Mouse (Mus musculus): ENCODE measurements at regions not wholly inside any gene's neighbourhood (a gene's known extent, or its start where the extent isn't known, plus 50 kb on each side); places are given as distances from the start of the nearest gene placed in this dataset.

DNA sequence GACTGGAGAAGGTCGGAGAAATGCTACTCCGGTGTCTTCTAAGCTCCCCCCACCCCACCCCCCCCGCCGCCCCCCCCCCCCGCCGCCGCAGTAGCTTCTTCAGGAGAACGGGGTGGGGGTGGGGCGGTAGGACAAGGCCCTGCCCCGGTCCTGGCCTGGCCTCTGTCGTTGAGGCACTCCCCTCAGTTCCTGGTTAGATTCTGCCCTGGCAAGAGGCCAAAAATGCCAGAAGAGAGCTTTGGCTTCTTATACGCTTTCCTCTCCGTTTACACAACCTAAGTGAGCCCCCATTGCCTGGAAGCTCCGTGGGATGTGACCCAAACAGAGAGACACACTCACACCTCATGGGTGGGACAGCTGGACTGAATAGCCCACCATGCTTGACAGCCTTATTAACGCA, 338.9 kb downstream of the H2al1j start:
- no peak for ATAC-seq (ENCODE audit: low FRiP score)
- WGBS = 25% methylated on average over 7 of the region's 15 CpGs

DNA sequence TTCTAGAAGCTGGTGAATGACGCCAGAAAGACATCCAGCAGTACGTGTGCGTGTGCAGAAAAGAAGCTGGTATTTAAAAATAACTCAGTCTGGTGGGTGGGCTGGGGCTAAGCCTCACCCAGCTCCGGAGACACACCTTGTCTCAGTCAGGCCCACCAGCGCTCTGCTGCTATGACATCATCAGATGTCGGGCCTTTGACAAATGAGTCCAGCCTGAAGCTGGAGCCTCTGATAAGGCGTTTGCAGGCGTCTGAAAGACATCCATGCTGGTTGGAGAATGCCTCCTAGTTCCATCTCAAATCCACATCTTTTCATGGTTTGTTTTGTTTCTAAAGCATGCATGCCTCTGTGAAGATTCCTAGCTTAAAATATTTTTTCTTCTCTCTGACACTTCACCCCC, 344.2 kb downstream of the H2al1j start:
- H3K27me3 ChIP-seq = 0 out of 2 replicates have a peak, but pooled peaks cover 9% of the 10 kb centered on the region
- H3K4me3 ChIP-seq = no peak overlapping the region
- H3K9ac ChIP-seq = no peak overlapping the region
- H3K4me1 ChIP-seq (replicated peaks) = no peaks in the 10 kb centered on the region
- H3K9me3 ChIP-seq = no peaks in the 10 kb centered on the region
- no peak for ATAC-seq (ENCODE audit: low FRiP score)
- 61% methylated on average over 8 of the region's 8 CpGs for WGBS
- no peaks in the 10 kb centered on the region for H3K36me3 ChIP-seq
- H3K4me2 ChIP-seq = no peak overlapping the region
- H3K27ac ChIP-seq = no peak overlapping the region

More for the DNA sequence above, 338.9 kb downstream of the H2al1j start:
- Histone ChIP-seq H3K27ac (no peak overlapping the region), H3K4me1 (replicated peaks) (peaks cover 19% of the 10 kb centered on the region), H3K9ac (no peak overlapping the region), H3K4me2 (no peak overlapping the region), H3K4me3 (no peak overlapping the region), H3K27me3 (peaks cover 34% of the 10 kb centered on the region), H3K36me3 (no peaks in the 10 kb centered on the region), H3K9me3 (no peaks in the 10 kb centered on the region)

DNA sequence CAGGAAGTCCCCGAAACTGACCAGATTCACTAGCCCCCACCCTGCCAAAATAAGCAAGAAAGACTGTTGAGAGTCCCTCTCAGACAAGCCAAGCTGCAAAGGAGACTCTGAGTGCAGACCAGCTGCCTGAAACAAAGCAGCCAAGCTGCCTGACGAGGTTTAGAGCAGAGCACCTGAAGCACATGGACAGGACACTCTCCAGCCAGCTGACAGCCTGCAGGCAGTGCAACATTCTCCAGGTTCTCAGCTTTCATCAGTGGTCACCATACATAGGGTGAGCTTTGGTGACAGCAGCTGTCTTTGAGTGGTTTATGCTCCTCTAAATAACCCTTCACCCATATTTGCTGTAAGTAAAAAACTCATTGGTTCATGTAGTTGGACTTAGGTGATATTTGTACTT, 350.5 kb downstream of the H2al1j start:
- Histone ChIP-seq H3K4me3 (no peak overlapping the region), H3K4me1 (replicated peaks) (no peaks in the 10 kb centered on the region), H3K36me3 (no peaks in the 10 kb centered on the region), H3K9ac (no peak overlapping the region), H3K9me3 (no peaks in the 10 kb centered on the region), H3K4me2 (no peak overlapping the region), H3K27me3 (peaks cover 14% of the 10 kb centered on the region; the same call in 1 of the 2 replicates), H3K27ac (no peak overlapping the region)
- WGBS = 84% methylated on average over 2 of the region's 2 CpGs
- ATAC-seq (ENCODE audit: low FRiP score) = no peak

DNA sequence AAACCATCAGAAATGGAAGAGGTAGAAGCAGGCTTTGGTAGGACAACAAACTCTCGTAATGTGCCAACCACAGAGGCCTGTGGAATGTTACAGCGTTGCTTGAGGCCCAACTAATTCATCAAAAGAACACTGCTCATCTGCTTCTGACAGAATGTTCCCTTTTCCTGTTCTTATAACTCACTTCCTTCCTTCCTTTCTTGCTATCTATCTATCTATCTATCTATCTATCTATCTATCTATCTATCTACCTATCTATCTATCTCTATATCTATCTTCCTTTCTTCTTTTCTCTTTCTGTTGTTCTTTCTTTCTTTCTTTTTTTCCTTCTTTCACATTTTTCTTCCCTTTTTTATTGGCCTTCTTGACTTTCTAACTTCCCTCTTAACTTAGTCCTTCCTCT, 353.7 kb downstream of the H2al1j start:
- no peak for ATAC-seq (ENCODE audit: low FRiP score)
- 75% methylated on average over 2 of the region's 2 CpGs for WGBS
- no peak overlapping the region for H3K4me3 ChIP-seq
- H3K9ac ChIP-seq = no peak overlapping the region
- H3K4me2 ChIP-seq = no peak overlapping the region
- H3K27ac ChIP-seq = no peak overlapping the region
- 0 out of 2 replicates have a peak, but pooled peaks cover under 1% of the 10 kb centered on the region for H3K4me1 ChIP-seq (replicated peaks)
- H3K36me3 ChIP-seq = no peaks in the 10 kb centered on the region
- peaks cover 14% of the 10 kb centered on the region; the same call in 1 of the 2 replicates for H3K27me3 ChIP-seq
- H3K9me3 ChIP-seq = no peaks in the 10 kb centered on the region

DNA sequence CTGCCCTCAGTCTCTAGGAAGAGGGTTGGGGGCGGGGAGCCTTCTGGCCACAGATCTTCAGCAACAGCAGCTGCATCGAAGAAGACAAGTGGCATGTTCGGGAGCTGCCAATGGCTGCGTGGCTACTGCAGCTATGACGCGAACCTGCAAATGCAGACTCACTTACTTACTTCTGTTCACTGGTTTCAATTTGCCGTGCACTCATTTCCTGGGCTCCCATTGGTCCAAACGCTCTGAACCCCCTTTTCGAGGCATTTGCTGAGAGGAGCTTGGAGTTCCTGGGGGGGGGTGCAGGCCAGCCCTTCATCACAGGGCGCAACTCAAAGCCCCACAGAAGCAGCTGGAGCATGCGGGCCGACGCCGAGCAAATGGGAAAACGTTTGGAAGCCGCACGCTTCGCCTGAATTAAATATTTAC, 362.4 kb downstream of the H2al1j start:
- Histone ChIP-seq H3K9me3 (no peaks in the 10 kb centered on the region), H3K4me1 (replicated peaks) (peaks cover 15% of the 10 kb centered on the region), H3K36me3 (no peaks in the 10 kb centered on the region), H3K4me3 (no peak overlapping the region), H3K9ac (no peak overlapping the region), H3K27me3 (0 out of 2 replicates have a peak, but pooled peaks cover 6% of the 10 kb centered on the region), H3K4me2 (no peak overlapping the region), H3K27ac (no peak overlapping the region)
- WGBS = 53% methylated on average over 18 of the region's 18 CpGs
- ATAC-seq (ENCODE audit: low FRiP score) = no peak

DNA sequence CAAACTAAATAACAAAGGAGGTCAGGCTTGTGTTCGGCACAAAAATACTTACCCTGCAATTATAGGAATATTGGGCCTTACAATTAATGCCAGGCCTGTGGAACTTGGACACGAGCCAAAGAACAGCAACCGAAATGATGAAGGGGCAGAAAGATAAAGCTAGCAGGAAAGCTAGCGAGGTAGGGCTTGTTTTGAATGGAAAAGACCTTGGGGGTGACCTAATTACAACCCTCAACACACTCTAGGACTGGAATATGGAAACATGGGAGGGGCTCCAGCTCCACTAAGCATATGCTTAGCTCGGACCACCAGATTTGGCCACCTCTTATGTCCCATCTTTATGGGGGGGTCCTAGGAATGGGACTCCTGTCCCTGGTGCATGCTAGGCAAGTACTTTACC, 362.8 kb downstream of the H2al1j start:
- Histone ChIP-seq H3K27me3 (0 out of 2 replicates have a peak, but pooled peaks cover 6% of the 10 kb centered on the region), H3K4me2 (no peak overlapping the region), H3K9me3 (no peaks in the 10 kb centered on the region), H3K4me1 (replicated peaks) (peaks cover 15% of the 10 kb centered on the region), H3K36me3 (no peaks in the 10 kb centered on the region), H3K27ac (0 out of 2 replicates have a peak overlapping the region, but pooled peaks have one; percentile 35), H3K4me3 (no peak overlapping the region), H3K9ac (no peak overlapping the region)
- ATAC-seq (ENCODE audit: low FRiP score) = no peak
- WGBS = 56% methylated on average over 5 of the region's 5 CpGs

DNA sequence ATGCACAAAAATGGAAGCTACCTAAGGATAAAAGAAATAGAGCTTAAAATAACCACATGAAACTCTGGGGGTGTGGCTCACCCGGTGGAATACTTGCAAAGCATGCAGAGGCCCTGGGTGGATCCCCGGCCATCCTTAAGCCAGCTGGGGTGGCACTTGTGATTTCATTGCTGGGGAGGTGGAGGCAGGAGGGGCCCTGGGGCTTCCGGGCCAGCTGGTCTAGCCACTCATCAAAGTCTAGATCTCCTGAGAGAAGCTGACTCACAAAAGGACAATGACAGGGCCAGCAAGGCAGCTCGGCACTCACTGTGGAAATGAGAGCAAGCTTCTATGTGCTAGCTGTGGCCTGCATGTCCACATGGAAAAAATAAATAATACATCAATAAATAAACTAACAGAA, 363.4 kb downstream of the H2al1j start:
- no peak for ATAC-seq (ENCODE audit: low FRiP score)
- 65% methylated on average over 4 of the region's 4 CpGs for WGBS
- H3K36me3 ChIP-seq = no peaks in the 10 kb centered on the region

DNA sequence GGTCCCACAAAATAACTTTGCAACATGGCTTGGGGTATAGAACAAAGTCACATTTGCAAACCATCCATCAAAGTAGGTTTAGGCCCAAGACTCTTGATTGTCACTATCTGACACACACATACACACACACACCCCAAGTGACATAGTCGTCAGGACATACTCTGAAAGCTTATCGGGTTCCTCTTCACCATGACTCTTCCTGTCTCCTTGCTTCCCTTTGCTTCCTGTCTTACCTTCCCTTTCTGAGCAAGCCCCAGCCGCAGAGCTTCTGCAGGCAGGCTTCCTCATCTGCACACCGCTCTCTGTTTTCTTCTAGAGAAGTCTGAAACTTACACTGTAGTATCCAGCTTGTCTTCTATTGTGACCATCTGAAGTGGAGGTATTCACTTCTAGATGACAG, 368.9 kb downstream of the H2al1j start:
- H3K27me3 ChIP-seq = 0 out of 2 replicates have a peak, but pooled peaks cover 9% of the 10 kb centered on the region
- H3K27ac ChIP-seq = no peak overlapping the region
- H3K9me3 ChIP-seq = no peaks in the 10 kb centered on the region
- no peak overlapping the region for H3K9ac ChIP-seq
- no peaks in the 10 kb centered on the region for H3K36me3 ChIP-seq
- no peak overlapping the region for H3K4me2 ChIP-seq
- no peak overlapping the region for H3K4me3 ChIP-seq
- ATAC-seq (ENCODE audit: low FRiP score) = no peak
- WGBS = 94% methylated on average over 4 of the region's 4 CpGs
- peaks cover 7% of the 10 kb centered on the region; the same call in 1 of the 2 replicates for H3K4me1 ChIP-seq (replicated peaks)

More for the DNA sequence above, 363.4 kb downstream of the H2al1j start:
- H3K9me3 ChIP-seq = no peaks in the 10 kb centered on the region
- no peak overlapping the region for H3K4me3 ChIP-seq
- no peak overlapping the region for H3K9ac ChIP-seq
- 0 out of 2 replicates have a peak, but pooled peaks cover 6% of the 10 kb centered on the region for H3K27me3 ChIP-seq
- peaks cover 15% of the 10 kb centered on the region for H3K4me1 ChIP-seq (replicated peaks)
- no peak overlapping the region for H3K27ac ChIP-seq
- no peak overlapping the region for H3K4me2 ChIP-seq

DNA sequence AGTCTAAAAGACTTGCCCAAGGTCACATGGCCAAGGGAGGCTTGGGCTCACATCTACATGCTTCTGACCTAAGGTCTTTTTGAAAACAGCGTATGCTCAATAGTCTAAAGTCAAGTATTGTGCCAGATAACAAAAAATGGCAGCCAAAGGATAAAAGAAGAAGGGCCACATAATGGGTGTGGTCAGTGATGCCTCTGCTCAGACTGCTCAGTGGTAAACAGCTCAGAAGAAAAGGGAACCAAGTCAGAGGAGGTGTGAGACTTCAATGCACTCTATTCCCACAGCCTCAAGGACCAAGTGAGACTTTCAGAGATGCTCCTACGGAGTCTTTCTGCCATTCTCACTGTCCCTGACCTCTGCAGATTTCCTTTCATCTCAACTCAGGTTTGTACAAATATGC, 373.5 kb downstream of the H2al1j start:
- no peak overlapping the region for H3K4me2 ChIP-seq
- WGBS = 84% methylated on average over 2 of the region's 2 CpGs
- no peaks in the 10 kb centered on the region for H3K36me3 ChIP-seq
- H3K4me1 ChIP-seq (replicated peaks) = no peaks in the 10 kb centered on the region
- no peak overlapping the region for H3K9ac ChIP-seq
- no peak overlapping the region for H3K27ac ChIP-seq
- ATAC-seq (ENCODE audit: low FRiP score) = no peak
- 0 out of 2 replicates have a peak, but pooled peaks cover 15% of the 10 kb centered on the region for H3K27me3 ChIP-seq
- H3K4me3 ChIP-seq = no peak overlapping the region
- no peaks in the 10 kb centered on the region for H3K9me3 ChIP-seq

DNA sequence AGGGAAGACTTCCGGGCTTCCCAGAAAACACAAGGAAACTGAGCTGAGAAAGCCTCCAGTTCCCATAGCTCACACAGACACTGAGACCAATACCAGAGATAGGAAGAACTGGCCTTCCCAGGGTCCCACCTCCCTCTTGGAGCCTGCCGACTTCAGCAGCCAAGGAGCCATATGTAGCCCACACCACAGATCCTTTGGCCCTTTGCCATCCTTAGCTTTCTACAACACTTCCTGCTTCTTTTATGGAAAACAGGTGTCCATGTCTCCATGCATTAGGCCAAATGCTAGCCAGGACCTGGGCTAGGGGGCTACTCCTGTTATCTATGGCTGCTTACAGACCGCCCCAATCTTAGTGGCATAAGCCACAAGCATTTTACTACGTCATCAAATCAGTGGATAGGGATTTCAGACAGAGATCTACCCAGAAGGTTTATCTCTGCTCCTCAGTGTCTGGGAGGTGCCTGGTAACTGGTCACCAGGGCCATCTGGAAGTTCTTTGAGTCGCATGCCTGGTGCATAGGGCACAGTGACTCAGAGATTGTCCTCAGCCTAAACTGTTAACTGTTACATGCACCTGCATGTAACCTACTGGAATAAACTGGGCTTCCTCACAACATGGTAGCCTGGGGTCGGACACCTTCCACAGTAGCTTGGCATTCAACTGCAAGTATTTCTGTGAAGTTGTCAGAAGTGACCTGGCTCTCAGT, 378.4 kb downstream of the H2al1j start:
- ATAC-seq (ENCODE audit: low FRiP score) = no peak
- 92% methylated on average over 6 of the region's 6 CpGs for WGBS
- Histone ChIP-seq H3K9ac (no peak overlapping the region), H3K4me1 (replicated peaks) (peaks cover 16% of the 10 kb centered on the region), H3K4me3 (no peak overlapping the region), H3K9me3 (no peaks in the 10 kb centered on the region), H3K36me3 (no peaks in the 10 kb centered on the region), H3K27me3 (peaks cover 31% of the 10 kb centered on the region; the same call in 1 of the 2 replicates), H3K4me2 (no peak overlapping the region), H3K27ac (no peak overlapping the region)

DNA sequence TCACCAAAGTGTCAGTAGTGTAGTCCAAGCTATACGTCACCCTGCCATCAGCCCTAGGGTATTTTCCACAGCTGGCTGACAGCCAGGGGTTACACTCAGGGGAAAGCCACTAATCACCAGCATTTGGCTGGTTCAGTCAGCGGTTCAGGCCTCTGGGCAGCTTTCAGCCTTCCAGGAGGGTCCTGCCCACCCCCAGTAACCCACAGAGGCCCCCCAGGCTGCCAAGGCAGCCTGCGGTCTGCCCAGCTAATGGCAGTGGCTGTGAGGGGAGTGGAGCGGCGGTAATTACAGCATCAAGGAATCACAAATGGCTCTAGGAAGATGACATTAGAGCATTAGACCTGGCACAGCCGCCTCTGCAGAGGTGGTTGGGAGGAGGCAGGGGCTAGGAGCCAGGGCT, 379.7 kb downstream of the H2al1j start:
- WGBS = 46% methylated on average over 6 of the region's 6 CpGs
- Histone ChIP-seq H3K9ac (no peak overlapping the region), H3K4me1 (replicated peaks) (peaks cover 16% of the 10 kb centered on the region), H3K36me3 (no peaks in the 10 kb centered on the region), H3K9me3 (no peaks in the 10 kb centered on the region), H3K4me3 (no peak overlapping the region), H3K27ac (0 out of 2 replicates have a peak overlapping the region, but pooled peaks have one; percentile 30), H3K27me3 (peaks cover 31% of the 10 kb centered on the region; the same call in 1 of the 2 replicates), H3K4me2 (no peak overlapping the region)
- no peak for ATAC-seq (ENCODE audit: low FRiP score)

DNA sequence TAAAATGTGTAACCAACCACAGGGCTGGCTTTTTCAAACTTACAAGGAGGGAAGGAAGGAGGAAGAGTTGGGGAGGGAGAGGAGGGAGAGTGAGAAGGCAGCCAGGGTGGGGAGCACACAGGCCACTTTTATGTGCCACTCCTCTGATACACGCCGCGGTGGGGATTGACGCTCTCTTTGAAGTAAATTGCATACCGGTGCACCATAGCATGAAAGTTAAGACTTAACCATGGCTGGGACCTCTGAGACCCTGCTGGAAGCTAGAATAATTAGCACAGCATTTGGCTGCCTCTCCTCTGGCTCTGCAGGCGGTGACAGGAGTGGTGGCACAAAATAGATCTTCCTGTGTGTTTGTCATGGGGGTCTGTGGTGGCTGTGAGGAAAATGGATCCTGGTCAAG, 380.7 kb downstream of the H2al1j start:
- Histone ChIP-seq H3K4me1 (replicated peaks) (peaks cover 16% of the 10 kb centered on the region), H3K4me2 (no peak overlapping the region), H3K4me3 (no peak overlapping the region), H3K9me3 (no peaks in the 10 kb centered on the region), H3K9ac (no peak overlapping the region), H3K27me3 (peaks cover 36% of the 10 kb centered on the region; the same call in 1 of the 2 replicates), H3K36me3 (no peaks in the 10 kb centered on the region), H3K27ac (no peak overlapping the region)
- ATAC-seq (ENCODE audit: low FRiP score) = no peak
- 33% methylated on average over 6 of the region's 6 CpGs for WGBS

DNA sequence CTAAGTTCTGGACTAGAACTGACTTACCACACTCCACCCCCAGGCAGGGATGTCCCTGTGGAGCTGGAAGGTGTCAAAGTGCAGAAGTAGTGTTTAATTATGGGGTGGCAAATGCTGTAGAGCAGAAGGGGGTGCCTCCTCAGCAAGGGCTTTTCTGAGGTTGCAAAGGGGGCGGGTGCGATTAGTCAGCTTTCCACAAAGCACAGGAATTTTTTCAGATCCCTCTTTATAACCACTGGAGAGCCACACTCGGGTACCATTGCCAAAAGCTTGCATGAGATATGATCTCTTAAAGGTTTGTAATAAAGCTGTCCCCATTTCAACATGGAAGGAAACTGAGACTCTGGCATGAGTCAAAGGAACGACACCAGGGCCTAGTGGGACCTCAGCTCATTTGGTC, 381.7 kb downstream of the H2al1j start:
- ATAC-seq (ENCODE audit: low FRiP score) = no peak
- Histone ChIP-seq H3K27me3 (peaks cover 36% of the 10 kb centered on the region; the same call in 1 of the 2 replicates), H3K9ac (no peak overlapping the region), H3K9me3 (no peaks in the 10 kb centered on the region), H3K4me2 (no peak overlapping the region), H3K4me3 (no peak overlapping the region), H3K4me1 (replicated peaks) (peaks cover 16% of the 10 kb centered on the region), H3K27ac (no peak overlapping the region), H3K36me3 (no peaks in the 10 kb centered on the region)
- 83% methylated on average over 4 of the region's 4 CpGs for WGBS
